Mouse (Mus musculus) liver, adult 2 months (tissue): ENCODE results near the gene Olfr171. TPM values are rescaled to one million over a fixed set of nuclear protein-coding genes. Genes with fewer than 3 reads are reported as not detected.
"Not testable (repeated sequence)": the region's sequence is repeated elsewhere in the genome, so short reads cannot be mapped to it uniquely, and the experiment has no call there.

ENCODE experiments used
- DNase-seq: peaks from one replicate; pipeline ENCODE4 v3.0.0-alpha.2; 2011; ENCODE audit warnings: low read depth, low spot score; ENCODE audit errors: extremely low read depth
- H3K27ac ChIP-seq: fragments of 200-500 bp; replicated peaks from 2 replicates; pipeline ENCODE4 v1.5.1; 2012; ENCODE audit warnings: low read depth, mild to moderate bottlenecking, control low read depth, inconsistent platforms, low read length; ENCODE audit not compliant: insufficient read depth
- H3K27me3 ChIP-seq: fragments of 200-500 bp; 2 replicates; pipeline ENCODE4 v1.6.1; 2012; ENCODE audit warnings: mild to moderate bottlenecking, moderate library complexity, low read length, inconsistent platforms; ENCODE audit not compliant: control insufficient read depth, insufficient read depth
- H3K36me3 ChIP-seq: fragments of 200-500 bp; 2 replicates; pipeline ENCODE4 v1.6.1; 2012; ENCODE audit warnings: low read length, inconsistent platforms; ENCODE audit not compliant: control insufficient read depth, insufficient read depth
- H3K4me1 ChIP-seq: fragments of 200-500 bp; 2 replicates; pipeline ENCODE4 v1.6.1; 2011; ENCODE audit warnings: low read length; ENCODE audit not compliant: control insufficient read depth, insufficient read depth
- H3K4me3 ChIP-seq: fragments of 200-500 bp; 2 replicates; pipeline ENCODE4 v1.5.1; 2011; ENCODE audit warnings: low read depth, mild to moderate bottlenecking, control low read depth, low read length, moderate library complexity; ENCODE audit not compliant: insufficient read depth
- H3K79me2 ChIP-seq: fragments of 200-500 bp; 2 replicates; pipeline ENCODE4 v1.6.1; 2012; ENCODE audit warnings: inconsistent platforms, mild to moderate bottlenecking, low read length, moderate library complexity; ENCODE audit not compliant: control insufficient read depth, insufficient read depth
- H3K9ac ChIP-seq: fragments of 200-500 bp; 2 replicates; pipeline ENCODE4 v1.6.1; 2012; ENCODE audit warnings: low read depth, mild to moderate bottlenecking, control low read depth, inconsistent platforms, low read length
- CTCF ChIP-seq: fragments of 200-500 bp; IDR thresholded peaks from 2 replicates; pipeline ENCODE4 v1.5.1; 2011; ENCODE audit warnings: low read depth, low read length, control low read depth
- POLR2A ChIP-seq: fragments of 200-500 bp; IDR thresholded peaks from 2 replicates; pipeline ENCODE4 v1.6.1; 2011; ENCODE audit warnings: low read length, control low read depth; ENCODE audit not compliant: insufficient read depth; ENCODE audit errors: extremely low read depth
- WGBS: fragments of 180-500 bp; shearing (Covaris S2); methylation state at CpG from one replicate; pipeline ENCODE4 v1.1.7; 2018; 5-methylcytosine and 5-hydroxymethylcytosine counted together
- polyA plus RNA-seq: library from polyadenylated mRNA; depleted of rRNA; stranded (reverse); fragments of >200 nt; gene quantifications from 2 replicates; pipeline ENCODE4 v1.2.3, GENCODE M21; 2012; rRNA removed
- total RNA-seq: library from RNA; depleted of rRNA; stranded (reverse); fragments of >200 nt; gene quantifications from 2 replicates; pipeline ENCODE4 v1.2.3, GENCODE M21; 2014; rRNA removed

The Olfr171 gene
- total RNA-seq: not detected in 2 replicates
- polyA plus RNA-seq: not detected in 2 replicates

GRCm38 (mm10) chr16:19629816-19630215 is at the start of gene Olfr171:
Gene Olfr171 (minus strand): TSS chr16:19629916.
- WGBS: 71% methylated on average over 1 of the region's 1 CpGs
- TF ChIP-seq CTCF (no peak), POLR2A (no peak)
- DNase-seq: no peak

GRCm38 (mm10) chr16:19670768-19671357 is 41.1 kb upstream of the Olfr171 start:
- H3K36me3 ChIP-seq: no peaks in the 10 kb centered on the region
- no peaks in the 10 kb centered on the region for H3K27me3 ChIP-seq
- H3K27ac ChIP-seq: no peak overlapping the region
- no peaks in the 10 kb centered on the region for H3K79me2 ChIP-seq
- no peak overlapping the region for H3K4me3 ChIP-seq
- no peaks in the 10 kb centered on the region for H3K4me1 ChIP-seq
- DNase-seq: peak; percentile 6
- 82% methylated on average over 2 of the region's 2 CpGs for WGBS
- TF ChIP-seq CTCF: no peak
- no peak for TF ChIP-seq POLR2A
- H3K9ac ChIP-seq: no peak overlapping the region

More at GRCm38 (mm10) chr16:19629816-19630215, at the start of gene Olfr171:
- Histone ChIP-seq H3K36me3 (no peaks in the 10 kb centered on the region), H3K4me3 (no peak within 1 kb of the TSS), H3K9ac (no peak within 1 kb of the TSS), H3K79me2 (no peaks in the 10 kb centered on the region), H3K4me1 (no peaks in the 10 kb centered on the region), H3K27ac (no peak within 1 kb of the TSS), H3K27me3 (no peaks in the 10 kb centered on the region)

- no peak for TF ChIP-seq POLR2A
- TF ChIP-seq CTCF: no peak
- Histone ChIP-seq H3K27me3 (no peaks in the 10 kb centered on the region), H3K9ac (no peak overlapping the region), H3K4me3 (no peak overlapping the region), H3K4me1 (no peaks in the 10 kb centered on the region), H3K27ac (no peak overlapping the region), H3K79me2 (no peaks in the 10 kb centered on the region), H3K36me3 (no peaks in the 10 kb centered on the region)
- peak; percentile 7 for DNase-seq
- WGBS: 40% methylated on average over 1 of the region's 1 CpGs
These were observed 36.6 kb upstream of the Olfr171 start for GRCm38 (mm10) chr16:19666312-19666711.

- not testable (repeated sequence) for H3K9ac ChIP-seq, H3K36me3 ChIP-seq, H3K27me3 ChIP-seq, H3K79me2 ChIP-seq, H3K27ac ChIP-seq, H3K4me1 ChIP-seq, H3K4me3 ChIP-seq, DNase-seq
- WGBS: 84% methylated on average over 2 of the region's 2 CpGs
These were observed 17.9 kb downstream of the Olfr171 start, which contains the start of gene Olfr170 for GRCm38 (mm10) chr16:19611782-19612181. Gene Olfr170 (minus strand): TSS chr16:19611882.

GRCm38 (mm10) chr16:19603166-19603565 is 26.6 kb downstream of the Olfr171 start:
- Histone ChIP-seq H3K9ac (no peak overlapping the region), H3K27ac (no peak overlapping the region), H3K4me3 (no peak overlapping the region), H3K27me3 (no peaks in the 10 kb centered on the region), H3K4me1 (no peaks in the 10 kb centered on the region), H3K79me2 (no peaks in the 10 kb centered on the region), H3K36me3 (no peaks in the 10 kb centered on the region)
- DNase-seq: no peak
- WGBS: 47% methylated on average over 2 of the region's 2 CpGs
- TF ChIP-seq CTCF: no peak
- no peak for TF ChIP-seq POLR2A

Other genes with a start within 250 kb of the Olfr171 start
- gene Olfr165, start 206.8 kb downstream of the Olfr171 start, total RNA-seq: not detected in 2 replicates
- gene Olfr165, start 206.8 kb downstream of the Olfr171 start, polyA plus RNA-seq: not detected in 2 replicates
- gene Olfr166, start 146.2 kb downstream of the Olfr171 start, total RNA-seq: not detected in 2 replicates
- gene Olfr166, start 146.2 kb downstream of the Olfr171 start, polyA plus RNA-seq: 0.09 TPM in 1 of 2 replicates, not detected in the other
- gene Olfr167, start 107.7 kb downstream of the Olfr171 start, total RNA-seq: not detected in 2 replicates
- gene Olfr167, start 107.7 kb downstream of the Olfr171 start, polyA plus RNA-seq: not detected in 2 replicates
- gene Olfr168, start 94.4 kb downstream of the Olfr171 start, total RNA-seq: not detected in 2 replicates
- gene Olfr168, start 94.4 kb downstream of the Olfr171 start, polyA plus RNA-seq: not detected in 2 replicates
- gene Olfr169, start 58.1 kb downstream of the Olfr171 start, total RNA-seq: not detected in 2 replicates
- not detected in 2 replicates for gene Olfr169, start 58.1 kb downstream of the Olfr171 start, polyA plus RNA-seq
- not detected in 2 replicates for gene Olfr170, start 18.0 kb downstream of the Olfr171 start, total RNA-seq
- gene Olfr170, start 18.0 kb downstream of the Olfr171 start, polyA plus RNA-seq: not detected in 2 replicates
- gene Lamp3, start 76.5 kb upstream of the Olfr171 start, total RNA-seq: not detected in 2 replicates
- gene Lamp3, start 76.5 kb upstream of the Olfr171 start, polyA plus RNA-seq: not detected in 2 replicates
- gene B3gnt5, start 130.3 kb upstream of the Olfr171 start, total RNA-seq: 0.09 and 0.20 TPM in 2 replicates
- gene B3gnt5, start 130.3 kb upstream of the Olfr171 start, polyA plus RNA-seq: 0.02 TPM in 2 replicates